Mouse (Mus musculus) ES-E14 (cell line): ENCODE results near the gene Gm20538. TPM values are rescaled to one million over a fixed set of nuclear protein-coding genes. Genes with fewer than 3 reads are reported as not detected.

Source experiments
- DNase-seq: peaks from one replicate; pipeline ENCODE4 v3.0.0-alpha.2; 2013; ENCODE audit warnings: low read depth, low spot score
- H3K27ac ChIP-seq: 2 replicates; pipeline ENCODE4 v1.5.1; 2012; ENCODE audit warnings: low read depth, mild to moderate bottlenecking, low read length, moderate library complexity, mixed read lengths; ENCODE audit not compliant: poor library complexity, insufficient read depth, severe bottlenecking
- H3K36me3 ChIP-seq: 2 replicates; pipeline ENCODE4 v1.6.1; 2012; ENCODE audit warnings: mild to moderate bottlenecking, low read length, moderate library complexity, mixed read lengths; ENCODE audit not compliant: control insufficient read depth, poor library complexity, insufficient read depth, severe bottlenecking
- H3K4me1 ChIP-seq, 2 experiments: fragments of 150-350 bp in 1 of 2; sonication (generic) in 1 of 2; 2 replicates each; pipeline ENCODE4 v1.6.1; 2012; ENCODE audit warnings: low read length in 2 of 2, mild to moderate bottlenecking in 1 of 2, mixed read lengths in 1 of 2; ENCODE audit not compliant: control insufficient read depth in 2 of 2, insufficient read depth in 2 of 2, poor library complexity in 1 of 2
- H3K4me3 ChIP-seq, 2 experiments: fragments of 150-350 bp in 1 of 2; sonication (generic) in 1 of 2; 2 replicates each; pipeline ENCODE4 v1.5.1; 2012; ENCODE audit warnings: low read length in 2 of 2, low read depth in 1 of 2, mild to moderate bottlenecking in 1 of 2, mixed read lengths in 1 of 2; ENCODE audit not compliant: insufficient read depth in 1 of 2, poor library complexity in 1 of 2, severe bottlenecking in 1 of 2
- H3K9ac ChIP-seq: 2 replicates; pipeline ENCODE4 v1.6.1; 2012; ENCODE audit warnings: low read depth, mild to moderate bottlenecking, low read length, mixed read lengths; ENCODE audit not compliant: poor library complexity, insufficient read depth, severe bottlenecking
- H3K9me3 ChIP-seq: fragments of 150-350 bp; sonication (generic); 2 replicates; pipeline ENCODE4 v1.6.1; 2012; ENCODE audit warnings: low read depth, mild to moderate bottlenecking, low read length; ENCODE audit not compliant: control insufficient read depth, insufficient read depth
- CHD2 ChIP-seq: IDR thresholded peaks from 2 replicates; pipeline ENCODE4 v1.6.1; 2014; ENCODE audit warnings: mild to moderate bottlenecking, low read depth, low read length, inconsistent platforms
- HCFC1 ChIP-seq: IDR thresholded peaks from 2 replicates; pipeline ENCODE4 v1.6.1; 2012; ENCODE audit warnings: low read length, inconsistent platforms, borderline replicate concordance; ENCODE audit not compliant: insufficient read depth
- MAFK ChIP-seq: IDR thresholded peaks from 2 replicates; pipeline ENCODE4 v1.6.1; 2014; ENCODE audit warnings: mild to moderate bottlenecking, low read depth, low read length, inconsistent platforms; ENCODE audit not compliant: insufficient read depth
- ZC3H11A ChIP-seq: IDR thresholded peaks from 2 replicates; pipeline ENCODE4 v1.6.1; 2012; ENCODE audit warnings: low read depth, mild to moderate bottlenecking, inconsistent platforms, low read length, borderline replicate concordance
- ZNF384 ChIP-seq: IDR thresholded peaks from 2 replicates; pipeline ENCODE4 v1.6.1; 2012; ENCODE audit warnings: low read depth, low read length, inconsistent platforms
- in situ Hi-C, 2 experiments: fragments of 600-800 bp; cut with MboI; formaldehyde crosslinking; loops; one replicate each; pipeline ENCODE4 v1.15.1; 2025; ENCODE audit warnings: low sequenced_read_pairs in 2 of 2, inconsistent platforms in 1 of 2; ENCODE audit not compliant: unreplicated experiment in 2 of 2
- total RNA-seq: library from RNA; depleted of rRNA; stranded (reverse); fragments of 300-350 nt; gene quantifications from 2 replicates; pipeline ENCODE4 v1.2.3, GENCODE M21; 2012

Gm20538 gene
- total RNA-seq, 1 experiment: not detected

DNA sequence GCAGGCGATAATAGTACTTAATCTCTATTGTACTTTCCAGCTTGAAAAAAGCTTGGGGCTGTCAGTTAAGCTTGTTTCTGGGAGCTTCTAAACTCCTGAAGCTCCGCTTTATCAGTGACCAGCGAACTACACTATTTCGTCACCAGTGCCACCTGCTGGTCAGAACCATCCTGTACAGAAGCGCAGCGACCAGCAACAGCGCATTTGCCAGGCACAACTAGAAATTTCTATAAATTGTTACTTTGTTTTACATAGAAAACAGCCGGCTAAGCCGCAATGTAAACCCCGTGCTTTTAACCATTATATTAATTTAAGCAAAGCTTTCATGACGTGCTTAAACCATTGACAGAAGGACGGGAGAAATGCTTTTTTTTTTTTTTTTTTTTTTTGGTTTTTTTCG lies 7.9 kb downstream of the Gm20538 start:
- peak; percentile 68 for DNase-seq
- TF ChIP-seq MAFK: no peak
- TF ChIP-seq HCFC1: no peak
- no peak for TF ChIP-seq ZC3H11A
- TF ChIP-seq CHD2: no peak
- TF ChIP-seq ZNF384: no peak
- Histone ChIP-seq H3K4me1 (no peaks in the 10 kb centered on the region), H3K9ac (no peak overlapping the region), H3K27ac (no peak overlapping the region), H3K4me3 (peak overlapping the region in 1 of 2 experiments; percentile 91; a peak in 1 of 4 replicates), H3K9me3 (no peaks in the 10 kb centered on the region), H3K36me3 (peaks cover under 1% of the 10 kb centered on the region; the same call in 1 of the 2 replicates)
- in situ Hi-C loops: no loop called here

DNA sequence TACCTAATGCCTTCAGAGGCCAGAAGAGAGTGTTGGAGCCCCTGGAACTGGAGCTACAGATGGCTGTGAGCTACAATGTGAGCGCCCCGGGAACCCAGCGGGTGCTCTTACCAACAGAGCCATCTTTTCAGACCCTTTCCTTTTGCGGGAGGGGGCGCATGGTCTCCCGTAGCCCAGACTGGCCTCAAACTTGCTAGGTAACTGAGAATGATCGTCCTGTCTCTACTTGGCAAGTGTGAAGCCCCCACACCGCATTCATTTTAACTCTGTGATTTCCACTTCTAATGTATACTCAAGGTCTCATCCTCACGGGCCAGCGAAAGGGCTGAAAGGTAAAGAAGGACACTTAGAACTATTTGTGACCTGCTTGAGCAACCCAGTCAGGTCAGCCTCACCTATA lies 8.3 kb downstream of the Gm20538 start:
- Histone ChIP-seq H3K27ac (no peak overlapping the region), H3K4me3 (no peak overlapping the region), H3K4me1 (no peaks in the 10 kb centered on the region), H3K9me3 (no peaks in the 10 kb centered on the region), H3K36me3 (no peaks in the 10 kb centered on the region), H3K9ac (no peak overlapping the region)
- DNase-seq: no peak
- TF ChIP-seq HCFC1: no peak
- no peak for TF ChIP-seq MAFK
- no peak for TF ChIP-seq ZNF384
- TF ChIP-seq ZC3H11A: no peak
- TF ChIP-seq CHD2: no peak
- in situ Hi-C loops: no loop called here

DNA sequence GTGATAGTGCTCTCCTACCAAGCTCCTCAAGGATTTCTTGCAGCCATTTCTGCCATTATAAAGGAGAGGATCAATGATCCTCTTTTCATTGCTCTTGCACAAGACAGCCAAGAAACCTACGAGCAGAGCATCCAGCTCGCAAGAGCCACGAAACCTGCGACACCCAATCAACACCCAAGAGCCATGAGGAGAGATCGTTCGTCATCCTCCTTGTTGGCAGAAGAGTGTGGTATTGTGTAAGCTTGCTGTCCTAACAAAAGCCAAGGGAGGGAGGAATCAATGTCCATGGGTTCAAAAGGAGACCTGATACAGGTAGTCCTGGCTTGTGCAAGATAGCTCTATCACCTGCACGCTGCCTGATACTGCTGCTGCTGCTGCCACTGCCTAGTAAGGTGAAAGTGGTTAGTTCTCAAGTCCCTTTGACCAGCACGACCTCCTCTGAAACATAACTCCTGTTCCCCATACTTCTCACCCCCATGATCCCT lies 9.9 kb downstream of the Gm20538 start:
- no peak for DNase-seq
- Histone ChIP-seq H3K36me3 (no peaks in the 10 kb centered on the region), H3K9ac (no peak overlapping the region), H3K27ac (no peak overlapping the region), H3K4me3 (no peak overlapping the region), H3K9me3 (no peaks in the 10 kb centered on the region), H3K4me1 (no peaks in the 10 kb centered on the region)
- in situ Hi-C loops: no loop called here
- TF ChIP-seq HCFC1: no peak
- TF ChIP-seq ZC3H11A: no peak
- TF ChIP-seq CHD2: no peak
- TF ChIP-seq ZNF384: no peak
- no peak for TF ChIP-seq MAFK

DNA sequence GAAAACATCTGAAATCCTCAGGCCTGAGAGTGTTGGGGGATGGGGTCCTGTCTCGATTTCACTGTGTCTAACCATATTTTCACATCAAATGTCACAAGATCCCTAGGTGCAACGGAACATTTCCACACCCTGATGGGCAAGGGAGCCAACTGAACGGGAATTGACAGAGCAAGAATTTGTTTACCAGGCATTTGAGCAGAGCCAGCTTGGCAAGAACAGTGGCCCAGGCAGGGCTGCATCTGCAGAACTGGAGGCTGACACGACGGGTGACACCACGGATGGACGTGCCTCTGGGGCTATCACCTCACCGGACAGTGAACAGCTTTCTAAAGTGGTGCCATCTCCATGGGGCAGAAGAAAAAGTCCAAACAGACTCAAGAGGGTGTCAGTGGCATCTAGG lies 15.2 kb downstream of the Gm20538 start:
- TF ChIP-seq ZNF384 (no peak), ZC3H11A (no peak), HCFC1 (no peak), CHD2 (no peak)
- H3K27ac ChIP-seq: no peak overlapping the region
- no peak for DNase-seq

DNA sequence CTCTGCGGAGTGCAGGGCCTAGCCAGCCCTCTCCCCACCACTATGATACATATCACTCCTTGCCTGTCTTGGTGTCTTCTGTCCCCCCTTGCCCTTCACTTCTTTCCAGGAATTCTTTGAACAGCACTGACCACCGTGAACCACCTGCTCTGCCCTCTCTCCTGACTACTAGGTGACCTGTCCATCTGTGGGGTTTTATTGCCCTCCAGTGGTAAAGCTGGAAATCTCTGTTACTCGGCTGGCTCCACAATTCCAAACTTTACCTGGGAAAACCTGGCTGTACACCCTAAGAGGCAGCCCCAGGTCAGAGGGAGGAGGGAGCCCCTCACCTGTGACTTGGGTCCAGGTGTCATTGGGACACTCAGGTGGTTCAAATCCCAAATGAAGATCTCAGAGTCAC lies 17.3 kb downstream of the Gm20538 start:
- TF ChIP-seq MAFK (no peak), HCFC1 (no peak), ZC3H11A (no peak), ZNF384 (no peak), CHD2 (no peak)
- Histone ChIP-seq H3K4me3 (no peak overlapping the region), H3K36me3 (no peaks in the 10 kb centered on the region; the same call in 1 of the 2 replicates), H3K9ac (no peak overlapping the region), H3K27ac (no peak overlapping the region), H3K9me3 (no peaks in the 10 kb centered on the region), H3K4me1 (no peaks in the 10 kb centered on the region; a peak in 1 of 4 replicates)
- no peak for DNase-seq
- in situ Hi-C loops: no loop called here

More for the DNA sequence above, 15.2 kb downstream of the Gm20538 start:
- no peaks in the 10 kb centered on the region for H3K9me3 ChIP-seq
- H3K4me3 ChIP-seq: no peak overlapping the region
- no peaks in the 10 kb centered on the region; a peak in 1 of 4 replicates for H3K4me1 ChIP-seq
- H3K36me3 ChIP-seq: no peaks in the 10 kb centered on the region; the same call in 1 of the 2 replicates
- in situ Hi-C loops: no loop called here
- no peak overlapping the region for H3K9ac ChIP-seq
